Mouse (Mus musculus) left cerebral cortex, postnatal 14 days (tissue): Measurements from ENCODE around the gene Tarbp2. TPM values are rescaled to one million over a fixed set of nuclear protein-coding genes. Genes with fewer than 3 reads are reported as not detected.

Experiments used
- DNase-seq, 2 experiments: peaks; one replicate each; pipeline ENCODE4 v3.0.0; 2021 to 2022; ENCODE audit warnings: low spot score in 2 of 2, mixed read lengths in 1 of 2
- intact Hi-C: fragments of 180-260 bp; cut with DNase I; formaldehyde crosslinking; loops from one replicate; pipeline ENCODE4 v1.15.1; 2025
- total RNA-seq, 2 experiments: library from RNA; stranded (reverse); gene quantifications; 2 replicates each; pipeline ENCODE4 v1.2.3; 2021

Tarbp2 gene
- total RNA-seq, 2 experiments from 2014 or later = 32.4 to 34.2 TPM

DNA sequence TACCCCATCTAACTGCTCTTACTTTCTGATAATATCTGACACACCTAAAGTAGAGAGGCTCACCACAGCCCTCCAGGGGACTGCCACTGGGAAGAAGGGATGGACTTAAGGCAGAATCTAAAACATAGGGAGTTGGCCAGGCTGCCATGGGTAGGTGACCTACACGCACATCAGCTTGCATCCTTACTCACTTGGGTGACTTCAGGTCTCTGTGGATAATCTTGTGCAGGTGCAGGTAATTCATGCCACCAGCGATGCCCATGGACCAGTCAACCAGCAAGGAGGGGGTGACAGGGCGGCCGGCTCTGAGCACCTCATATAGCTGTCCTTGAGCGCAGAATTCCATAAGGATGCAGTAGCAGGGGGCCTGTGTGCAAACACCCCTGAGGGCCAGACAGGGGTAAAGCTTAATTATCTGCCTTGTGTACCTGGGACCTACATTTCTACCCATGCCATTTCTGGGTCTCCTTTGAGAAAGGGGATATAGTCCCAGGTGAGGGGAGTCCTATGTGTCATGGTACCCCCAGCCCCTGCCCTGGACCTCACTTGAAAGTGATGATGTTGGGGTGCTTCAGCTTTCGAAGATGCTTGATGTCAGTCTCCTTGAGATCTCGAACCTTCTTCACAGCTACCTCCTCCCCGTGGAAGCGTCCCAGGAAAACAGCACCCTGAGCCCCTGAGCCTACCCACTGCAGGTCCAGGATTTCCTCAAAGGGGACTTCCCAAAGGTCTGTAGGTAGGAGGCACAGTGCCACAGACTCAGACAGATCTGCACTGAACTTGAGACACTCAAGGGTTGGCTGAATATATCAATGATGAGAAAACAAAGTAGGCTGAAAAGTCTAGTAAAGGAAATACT lies 13.8 kb upstream of the Tarbp2 start:
- intact Hi-C loops = no loop called here
- no peak for DNase-seq

DNA sequence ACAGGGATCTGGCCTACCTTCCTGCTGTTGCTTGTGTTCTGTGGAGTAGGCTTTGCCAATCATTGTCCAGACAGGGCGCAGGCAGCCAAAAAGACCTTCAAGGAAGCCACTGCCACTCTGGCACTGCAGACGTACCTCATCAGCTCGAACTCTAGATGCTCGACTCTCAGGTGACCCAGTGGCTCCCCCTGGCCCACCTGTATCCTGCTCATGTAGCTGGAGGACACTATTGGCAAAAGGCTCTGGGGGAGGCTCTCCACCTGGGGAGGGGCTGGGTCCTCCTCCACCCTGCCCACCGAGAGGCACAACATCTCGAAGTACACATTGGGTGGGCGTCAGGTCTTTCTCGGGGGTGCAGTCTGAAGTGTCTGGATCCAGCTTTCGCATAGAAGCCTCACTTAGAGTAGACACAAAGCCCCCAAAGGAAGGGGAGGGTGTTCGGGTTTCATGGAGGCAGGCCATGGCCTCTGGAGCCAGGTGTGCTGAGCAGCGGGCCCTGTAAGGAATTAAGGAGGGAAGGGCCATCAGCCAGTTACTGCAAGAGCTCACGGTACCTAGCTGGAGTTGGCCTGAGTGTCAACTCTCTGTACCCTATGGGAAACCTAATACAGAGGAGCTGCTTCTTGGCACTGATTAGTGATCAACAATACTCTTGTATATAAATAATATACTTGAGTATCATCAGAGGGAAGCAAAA lies 12.8 kb upstream of the Tarbp2 start:
- DNase-seq = no peak
- intact Hi-C loops = no loop called here

DNA sequence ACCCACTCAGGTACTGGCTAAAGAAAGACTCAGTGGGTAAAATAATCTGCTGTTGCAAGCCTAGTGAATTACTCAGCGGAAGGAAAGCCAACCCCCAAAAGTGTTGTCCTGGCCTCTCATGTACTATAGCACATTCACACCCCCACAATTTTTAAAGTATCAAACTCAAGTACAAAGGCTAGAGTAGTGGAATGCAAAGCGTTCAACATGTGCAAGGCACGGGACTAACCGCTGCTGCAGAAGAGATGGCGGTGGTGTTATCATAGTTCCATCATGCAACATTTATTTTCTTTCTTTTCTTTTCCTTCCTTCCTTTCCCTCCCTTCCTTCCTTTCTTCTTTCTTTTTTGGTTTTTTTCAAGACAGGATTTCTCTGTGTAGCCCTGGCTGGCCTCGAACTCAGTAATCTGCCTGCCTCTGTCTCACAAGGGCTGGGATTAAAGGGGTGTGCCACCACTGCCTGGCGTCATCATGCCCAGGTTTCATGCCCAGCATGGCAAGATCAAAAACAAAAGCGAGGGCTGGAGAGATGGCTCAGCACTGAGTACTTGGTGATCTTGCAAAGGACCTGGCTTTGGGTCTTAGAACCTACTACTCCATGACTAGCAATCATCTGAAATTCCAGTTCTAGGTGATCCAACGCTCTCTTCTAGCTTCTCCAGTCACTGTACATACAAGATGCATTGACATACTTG lies 12.1 kb upstream of the Tarbp2 start:
- no peak for DNase-seq
- intact Hi-C loops = no loop called here

DNA sequence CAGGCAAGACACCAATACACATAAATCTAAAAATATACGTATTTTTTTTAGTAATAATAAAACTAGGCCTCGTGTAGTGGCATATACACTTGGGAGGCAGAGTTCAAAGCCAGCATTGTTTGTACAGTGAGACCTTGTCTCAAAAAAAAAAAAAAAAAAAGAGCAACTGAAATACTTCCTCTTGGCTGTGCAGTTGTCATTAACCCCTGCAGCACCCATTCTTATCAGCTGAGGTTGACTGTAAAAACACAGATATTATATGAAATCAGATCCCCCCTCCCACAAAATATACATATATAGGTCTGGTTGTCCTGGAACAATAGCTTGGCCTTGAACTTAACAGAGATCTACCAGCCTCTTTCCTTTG lies 11.5 kb upstream of the Tarbp2 start:
- intact Hi-C loops = no loop called here
- DNase-seq = no peak

DNA sequence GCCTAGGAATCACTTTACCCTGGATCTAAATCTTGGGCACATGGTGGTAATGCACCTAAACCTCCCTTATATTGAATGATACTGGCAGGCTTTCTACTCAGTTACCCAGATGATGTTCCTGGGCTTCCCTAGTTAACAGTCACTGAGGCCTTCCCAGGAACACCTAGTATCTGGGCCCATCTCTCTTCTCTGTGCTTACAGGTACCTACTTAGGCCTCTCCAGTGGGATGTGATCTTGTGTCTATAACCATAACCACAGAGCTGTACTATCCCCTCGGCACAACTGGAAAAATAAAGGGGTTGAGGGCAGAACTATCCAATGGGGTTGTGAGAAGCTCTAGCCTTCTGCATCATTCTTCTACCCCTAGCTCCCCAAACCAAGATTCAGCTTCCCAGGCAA lies 11.1 kb upstream of the Tarbp2 start:
- DNase-seq = no peak
- intact Hi-C loops = no loop called here

DNA sequence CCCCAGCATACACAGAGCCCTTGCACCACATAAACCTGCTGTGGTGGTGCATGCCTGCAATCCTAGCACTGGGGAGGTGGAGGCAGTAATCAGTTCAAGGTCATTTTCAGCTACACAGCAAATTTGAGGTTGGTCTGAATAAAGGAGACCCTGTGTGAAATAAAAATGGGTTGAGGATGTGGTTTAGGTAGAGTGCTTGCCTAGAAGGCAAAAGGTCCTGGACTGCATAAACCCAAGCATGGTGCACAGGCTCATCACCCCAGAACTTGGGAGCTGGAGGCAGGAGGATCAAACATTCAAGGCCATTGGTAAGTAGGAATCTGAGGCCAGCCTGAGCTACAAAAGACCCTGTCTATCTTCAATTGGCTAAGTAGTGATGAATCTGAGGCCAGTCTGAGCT lies 10.4 kb upstream of the Tarbp2 start:
- intact Hi-C loops = no loop called here
- DNase-seq = no peak

DNA sequence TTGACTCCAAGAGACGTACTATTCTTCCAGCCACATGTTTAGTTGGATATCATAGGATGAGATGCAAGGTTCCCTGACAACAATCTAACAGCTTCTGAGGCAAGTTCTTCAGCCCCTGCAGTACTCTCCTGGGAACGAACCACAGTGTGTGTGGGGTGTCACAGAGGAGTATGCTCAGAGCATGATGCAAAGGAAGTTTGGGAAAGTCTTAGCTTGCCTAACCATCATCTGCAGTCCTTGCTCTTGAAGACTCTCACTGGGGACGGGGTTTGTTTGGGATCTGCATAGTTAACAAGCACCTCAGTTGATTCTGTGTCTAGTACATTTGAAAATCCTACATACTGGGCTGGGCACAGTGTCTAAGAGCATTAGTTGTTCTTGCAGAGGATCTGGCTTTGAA lies 9.7 kb upstream of the Tarbp2 start:
- DNase-seq = no peak
- intact Hi-C loops = no loop called here

DNA sequence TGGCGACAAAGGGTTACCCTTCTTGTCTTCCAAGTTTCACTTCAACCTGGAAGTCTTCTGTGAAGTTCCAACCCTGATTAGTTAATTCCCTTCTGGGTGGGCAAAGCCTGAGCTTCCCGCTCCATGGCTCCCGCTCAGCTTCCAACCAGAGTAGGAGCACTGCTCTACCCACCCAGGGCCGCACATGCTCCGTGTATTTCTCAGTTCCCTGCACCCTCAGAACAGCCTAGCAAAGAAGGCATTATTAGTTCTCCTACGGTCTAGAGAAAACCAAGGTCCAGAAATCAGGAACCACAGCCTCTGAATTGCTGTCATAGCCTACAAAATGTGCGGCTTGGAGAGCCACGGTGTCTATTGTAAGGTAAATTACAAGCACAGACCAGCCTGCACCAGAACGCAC lies 7.9 kb upstream of the Tarbp2 start:
- intact Hi-C loops = loop anchor here (5.0 kb wide), 1 partner anchor 38 kb away; the partner anchor contains the start of gene Pcbp2
- peak in 1 of 2 experiments; percentile 47 for DNase-seq

DNA sequence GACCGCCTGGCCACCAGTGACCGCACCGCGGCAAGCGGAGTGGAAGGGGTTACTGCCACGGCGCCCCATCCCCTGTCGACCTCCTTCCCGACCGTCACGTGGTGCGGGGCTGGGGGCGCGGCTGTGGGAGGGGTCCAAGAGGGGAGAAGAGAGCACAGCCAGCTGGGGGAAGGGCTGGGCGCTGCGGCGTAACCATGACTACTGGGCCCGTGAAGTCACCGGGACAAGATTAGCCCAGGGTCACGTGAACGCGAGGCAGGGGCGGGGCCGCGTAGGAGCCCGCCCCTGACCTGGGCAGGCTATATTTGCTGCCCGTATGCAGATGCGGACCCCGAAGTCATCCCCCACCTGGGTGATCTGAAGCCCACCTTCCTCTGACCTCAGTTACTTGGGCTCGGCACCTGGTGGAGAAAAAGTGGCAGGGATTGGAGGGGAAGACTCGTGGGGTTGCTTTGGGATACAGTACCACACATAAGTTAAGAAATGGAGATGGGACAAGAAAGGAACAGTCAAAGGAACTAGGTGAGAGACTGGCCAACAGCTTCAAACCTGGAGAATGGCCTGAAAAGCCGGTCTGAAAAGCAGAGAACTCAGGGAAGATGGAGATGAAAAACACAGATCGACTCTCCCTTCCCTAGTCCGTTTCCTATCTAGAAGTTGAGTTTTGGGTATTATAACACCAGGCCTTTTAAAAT lies 7.3 kb upstream of the Tarbp2 start:
- peak; percentile 87 to 93 for DNase-seq
- intact Hi-C loops = loop anchor here (5.0 kb wide), 1 partner anchor 38 kb away; the partner anchor contains the start of gene Pcbp2

DNA sequence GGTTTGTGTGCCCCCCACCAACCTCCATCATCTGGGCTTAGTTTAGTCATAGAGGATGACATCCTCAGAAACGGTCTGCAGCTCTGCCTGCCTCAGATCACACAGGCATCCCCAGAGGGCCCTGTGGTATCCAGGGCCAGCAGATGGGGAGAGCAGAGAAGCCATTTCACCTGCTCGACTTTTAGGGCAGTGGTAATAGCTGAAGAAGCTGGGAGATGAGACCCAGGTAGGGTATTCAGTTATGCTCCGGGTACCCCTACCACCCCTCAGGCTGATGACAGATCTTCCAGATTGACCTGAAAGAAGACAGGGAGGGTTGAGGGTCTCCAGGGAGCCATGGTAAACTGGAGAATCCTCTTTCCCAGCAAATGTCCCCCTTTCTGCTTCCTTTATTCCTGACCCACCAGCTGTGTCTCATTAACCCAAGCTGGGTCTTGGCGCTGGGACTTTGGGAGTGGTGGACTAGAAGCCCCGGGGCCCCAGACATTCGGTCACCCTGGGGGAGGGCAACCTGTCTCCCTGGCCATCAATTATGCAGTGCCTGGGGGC lies 6.6 kb upstream of the Tarbp2 start:
- intact Hi-C loops = loop anchor here (5.0 kb wide), 1 partner anchor 39 kb away; the partner anchor contains the start of gene Pcbp2
- no peak for DNase-seq

DNA sequence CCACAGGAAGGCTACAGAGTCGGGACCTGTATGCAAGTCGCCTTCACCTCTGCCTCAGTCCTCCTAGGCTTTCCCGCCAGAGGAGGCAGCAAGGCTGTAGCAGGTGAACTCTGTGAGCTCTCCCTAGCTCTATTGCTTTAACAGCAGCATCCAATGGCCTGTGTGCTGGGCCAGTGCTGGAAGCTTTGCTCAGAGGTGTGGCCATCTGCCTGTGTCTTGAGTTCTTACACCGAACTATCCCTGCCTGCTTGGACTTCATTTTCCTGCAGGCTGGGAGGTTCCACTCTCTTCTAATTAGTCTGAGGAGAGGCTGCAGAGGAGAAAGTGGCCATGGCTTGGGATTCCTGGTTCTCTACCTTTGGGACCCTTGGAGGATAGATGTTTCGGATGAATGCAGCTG lies 6.0 kb upstream of the Tarbp2 start:
- DNase-seq = no peak

DNA sequence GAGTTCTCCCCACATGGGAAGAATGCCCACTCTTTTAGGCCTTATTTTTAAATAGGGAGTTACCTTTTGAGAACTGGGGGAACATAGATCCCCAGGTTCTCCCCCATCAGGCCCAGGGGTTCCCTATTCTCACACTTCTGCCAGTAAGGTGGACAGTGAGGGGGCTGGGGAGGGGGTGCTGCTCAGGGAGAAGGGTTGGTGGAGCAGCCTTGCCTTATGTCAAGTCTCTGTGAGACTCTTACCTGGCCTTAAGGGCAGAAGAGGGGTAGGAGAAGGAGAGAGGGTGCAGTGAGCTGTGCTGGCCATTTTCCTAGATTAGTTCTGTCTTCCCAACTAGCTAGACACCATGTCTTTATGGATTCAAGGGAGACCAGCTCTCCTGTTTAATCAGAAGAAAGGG lies 5.5 kb upstream of the Tarbp2 start:
- DNase-seq = no peak
- intact Hi-C loops = loop anchor here (5.0 kb wide), 1 partner anchor 40 kb away; the partner anchor contains the start of gene Pcbp2

More for the DNA sequence above, 6.0 kb upstream of the Tarbp2 start:
- intact Hi-C loops = loop anchor here (5.0 kb wide), 1 partner anchor 40 kb away; the partner anchor contains the start of gene Pcbp2

DNA sequence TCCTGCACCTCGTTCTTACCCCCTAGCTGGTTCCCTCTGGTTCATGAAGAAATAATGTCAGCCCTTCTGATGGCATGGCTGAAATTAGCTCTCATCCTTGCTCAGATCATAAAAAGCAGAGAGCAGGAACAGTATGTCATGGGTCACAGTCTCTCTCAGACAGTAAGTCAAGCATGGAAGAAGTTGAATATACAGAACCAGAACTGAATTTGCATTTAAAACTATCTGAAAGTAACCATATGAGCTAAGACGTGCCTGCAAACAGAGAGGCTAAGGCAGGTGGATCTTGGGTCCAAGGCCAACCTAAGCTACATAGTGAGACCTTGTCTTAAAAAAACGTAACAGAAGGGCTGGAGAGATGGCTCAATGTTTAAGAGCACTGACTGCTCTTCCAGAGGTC lies 5.0 kb upstream of the Tarbp2 start:
- DNase-seq = no peak
- intact Hi-C loops = loop anchor here (5.0 kb wide), 1 partner anchor 41 kb away; the partner anchor contains the start of gene Pcbp2

DNA sequence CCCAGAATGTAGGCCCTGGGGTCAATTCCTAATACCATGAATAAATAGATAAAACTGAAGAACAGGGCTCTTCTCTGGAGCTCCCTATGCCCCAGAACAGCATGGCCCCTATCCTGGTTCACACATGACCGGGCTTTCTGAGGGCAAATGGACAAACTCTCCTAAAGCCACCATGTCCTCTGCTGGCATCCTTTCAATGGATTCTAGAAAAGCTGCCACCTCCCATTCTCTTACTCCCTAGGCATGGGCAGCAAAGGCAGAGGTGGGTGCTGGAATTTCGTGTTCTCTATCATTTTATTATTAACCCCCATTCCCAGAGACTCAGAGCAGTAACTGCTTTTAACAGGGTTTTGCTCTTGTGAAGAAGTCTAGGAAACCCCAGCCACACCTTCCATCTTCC lies 2.7 kb upstream of the Tarbp2 start:
- DNase-seq = no peak
- intact Hi-C loops = no loop called here

DNA sequence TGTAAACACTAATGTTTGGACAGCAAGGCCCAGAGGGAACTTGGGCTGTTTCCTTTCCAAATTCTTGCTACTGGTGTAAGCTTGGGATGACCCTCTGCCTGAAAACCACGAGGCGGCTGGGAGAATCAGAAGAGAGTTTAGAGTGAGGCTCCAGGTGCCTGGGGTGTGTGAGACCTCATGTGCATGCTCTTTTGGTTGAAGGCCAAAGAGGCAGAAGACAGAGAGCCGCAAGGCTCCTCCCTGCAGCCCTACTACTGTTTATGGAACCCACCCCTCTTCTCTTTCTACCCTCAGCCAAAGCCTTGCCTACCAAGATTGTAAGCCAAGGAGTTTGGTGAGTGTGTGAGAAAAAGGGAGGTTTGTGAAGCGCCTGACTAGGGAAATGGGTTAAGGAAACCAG lies 2.2 kb upstream of the Tarbp2 start:
- DNase-seq = no peak
- intact Hi-C loops = no loop called here

DNA sequence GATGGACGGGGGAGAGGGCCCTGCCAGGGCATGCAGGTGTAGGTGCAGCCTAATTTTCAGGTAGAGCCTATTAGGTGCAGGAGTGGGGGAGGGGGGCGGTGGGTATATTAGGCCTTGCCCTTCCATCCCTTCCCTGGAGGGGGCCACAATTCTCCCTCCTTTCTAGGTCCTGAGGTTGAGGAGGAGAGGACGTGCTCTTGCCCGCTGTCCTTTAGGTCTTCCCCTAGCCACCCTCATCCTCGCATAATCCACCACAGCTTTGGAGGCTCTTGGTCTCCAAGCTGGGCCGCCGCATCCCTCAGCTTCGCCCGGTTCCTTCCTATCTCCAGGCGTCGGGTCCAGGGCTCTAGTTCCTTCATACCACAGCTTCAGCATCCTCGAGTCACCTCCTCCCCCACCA lies 1.7 kb upstream of the Tarbp2 start:
- DNase-seq = no peak
- intact Hi-C loops = no loop called here

DNA sequence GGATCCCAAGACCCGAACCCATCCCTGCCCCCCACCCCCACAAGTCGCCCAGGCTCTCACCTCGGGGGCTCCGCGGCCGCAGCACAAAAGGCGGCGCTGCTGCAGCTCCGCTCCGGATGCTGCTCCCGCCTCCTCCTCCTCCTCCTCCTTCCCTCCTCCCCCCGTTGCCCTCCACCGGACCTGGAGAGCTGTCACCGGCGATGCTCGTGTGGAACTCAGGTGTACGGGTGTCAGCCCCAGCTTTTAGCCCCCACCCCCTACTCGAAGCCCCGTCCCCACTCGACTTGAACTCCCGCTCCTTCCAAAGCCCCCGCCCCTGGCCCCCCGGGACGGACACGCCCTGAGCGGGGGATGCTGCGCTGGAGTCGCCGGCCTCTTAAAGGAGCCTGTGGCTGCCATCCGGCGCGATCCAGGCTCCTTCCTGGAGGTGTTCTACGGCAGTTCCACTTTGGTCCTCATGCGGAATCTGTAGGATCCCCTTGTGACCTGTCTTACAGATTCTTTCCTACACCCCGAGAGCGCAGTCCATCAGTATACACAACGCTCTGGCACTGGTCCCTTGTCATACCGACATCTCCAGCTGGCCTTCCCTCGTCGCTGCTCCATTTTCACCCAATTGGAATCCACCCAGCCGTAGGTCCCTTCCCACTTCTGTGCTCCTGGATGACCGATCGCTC lies 1.1 kb upstream of the Tarbp2 start, which contains the start of gene Map3k12:
Gene Map3k12 (minus strand): TSS at position 337 of the 677 bp plus-strand sequence.
- intact Hi-C loops = no loop called here

DNA sequence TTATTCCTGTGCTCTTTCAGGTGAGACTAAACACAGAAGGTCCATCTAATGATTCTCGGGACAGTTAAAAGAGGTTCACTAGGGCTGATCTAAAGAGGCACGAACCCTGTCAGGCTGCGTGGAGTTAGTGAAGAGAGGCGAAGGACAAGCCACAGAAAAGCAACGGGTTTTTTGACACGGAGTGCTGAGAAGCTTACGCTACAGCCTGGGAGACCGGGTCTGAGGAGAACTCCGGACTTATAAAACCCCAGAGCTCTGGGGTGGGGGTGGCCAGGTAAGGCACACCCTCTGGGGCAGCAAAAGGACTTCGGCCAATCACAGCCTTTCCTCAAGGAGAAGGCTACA lies 389 bp upstream of the Tarbp2 start:
- intact Hi-C loops = no loop called here
- DNase-seq = no peak

More for the DNA sequence above, 1.1 kb upstream of the Tarbp2 start, which contains the start of gene Map3k12:
- peak; percentile 79 to 89 for DNase-seq

DNA sequence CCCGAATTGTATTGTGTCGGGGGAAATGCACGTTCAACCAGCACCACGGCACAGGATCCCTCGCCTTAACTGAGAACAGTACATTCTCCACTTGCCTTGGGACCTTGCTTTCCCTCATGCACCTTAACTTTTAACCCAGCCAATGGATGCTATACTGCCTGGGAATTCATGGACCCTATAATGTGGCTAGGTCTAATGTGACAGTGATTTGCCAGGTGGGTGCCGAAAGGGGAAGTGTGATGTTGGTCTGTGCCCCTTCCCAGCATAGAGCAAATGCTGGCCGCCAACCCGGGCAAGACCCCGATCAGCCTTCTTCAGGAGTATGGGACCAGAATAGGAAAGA lies 838 bp downstream of the Tarbp2 start:
- intact Hi-C loops = no loop called here
- DNase-seq = no peak
